Mouse (Mus musculus): ENCODE data around the gene Cdk19. TPM values are rescaled to one million over a fixed set of nuclear protein-coding genes. Genes with fewer than 3 reads are reported as not detected.

Cdk19 gene
- total RNA-seq (2021): 10 to 100 TPM; 47.1 to 47.5 TPM
- long read RNA-seq, experiment 1, full-length matches to known transcripts: 45 of 57 reads
- long read RNA-seq, experiment 1, partial matches to known transcripts: 5 of 57 reads
- long read RNA-seq, experiment 1, other reads (novel, unspliced or antisense): 7 of 57 reads
- long read RNA-seq, experiment 2, full-length matches to known transcripts: 25 of 36 reads
- long read RNA-seq, experiment 2, partial matches to known transcripts: 4 of 36 reads
- long read RNA-seq, experiment 2, other reads (novel, unspliced or antisense): 7 of 36 reads

DNA sequence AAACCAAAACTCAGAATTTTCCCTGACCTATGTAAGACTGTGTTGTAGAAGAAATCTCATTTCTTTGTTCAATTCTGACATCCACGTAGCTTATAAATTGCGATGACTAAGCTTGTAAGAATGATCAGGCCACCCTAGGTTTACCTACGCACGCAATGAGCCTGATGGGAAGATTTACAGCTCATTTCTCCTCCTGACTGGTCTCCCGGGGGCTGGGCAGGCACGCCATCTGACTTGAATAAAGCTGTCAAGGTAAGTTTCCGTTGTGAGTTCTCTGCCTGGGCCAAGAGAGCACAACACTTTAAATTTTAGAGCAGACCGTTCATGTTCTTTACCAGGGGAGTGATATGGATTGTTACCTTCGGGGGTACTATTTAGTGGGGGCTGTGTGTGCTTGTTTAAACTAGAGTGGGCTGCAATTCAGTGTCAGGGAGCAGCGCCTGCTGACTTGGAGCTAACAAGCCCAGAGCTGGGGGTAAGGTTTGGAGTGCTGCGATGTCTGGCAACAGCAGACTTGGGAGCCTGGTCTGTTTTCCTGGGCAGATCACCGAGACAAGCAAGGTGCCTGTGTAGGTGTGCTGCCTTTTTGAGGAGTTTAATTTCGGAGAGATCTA is at the start of gene Cdk19:
TSS of gene Cdk19 (plus strand) at position 214 of the 614 bp plus-strand sequence.
- DNase-seq (ENCODE audit: extremely low spot score in 1 of 2, low spot score in 2 of 2): no peak
- intact Hi-C loops (cut with DNase I): no loop called here
- Histone ChIP-seq H3K4me3 (no peak within 1 kb of the TSS), H3K27ac (no peak within 1 kb of the TSS)
- TF ChIP-seq CTCF (IDR thresholded peaks at IDR 0.05): no peak

DNA sequence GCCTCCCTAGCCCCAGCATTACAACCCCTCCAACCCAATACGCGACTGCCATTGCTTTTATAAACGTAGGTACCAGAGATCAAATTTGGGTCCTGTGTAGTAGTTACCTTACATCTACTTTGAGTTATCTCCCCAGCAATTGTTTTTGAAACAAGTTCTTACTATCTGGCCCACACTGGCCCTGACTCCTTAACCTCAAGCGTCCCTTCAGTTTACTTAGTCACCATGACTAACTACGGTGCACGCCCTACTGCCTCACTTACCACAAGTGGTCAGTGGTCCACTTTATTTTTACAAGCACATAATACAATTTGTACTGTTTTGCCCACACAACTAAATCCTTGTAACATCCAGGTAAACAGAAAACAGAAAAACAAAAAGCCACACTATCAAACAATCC is 46.7 kb upstream of the Cdk19 start:
- Histone ChIP-seq H3K27ac (no peak overlapping the region), H3K4me3 (no peak overlapping the region)
- no peak for TF ChIP-seq CTCF (IDR thresholded peaks at IDR 0.05)
- intact Hi-C loops (cut with DNase I): no loop called here
- no peak for DNase-seq (ENCODE audit: extremely low spot score in 1 of 2, low spot score in 2 of 2)

DNA sequence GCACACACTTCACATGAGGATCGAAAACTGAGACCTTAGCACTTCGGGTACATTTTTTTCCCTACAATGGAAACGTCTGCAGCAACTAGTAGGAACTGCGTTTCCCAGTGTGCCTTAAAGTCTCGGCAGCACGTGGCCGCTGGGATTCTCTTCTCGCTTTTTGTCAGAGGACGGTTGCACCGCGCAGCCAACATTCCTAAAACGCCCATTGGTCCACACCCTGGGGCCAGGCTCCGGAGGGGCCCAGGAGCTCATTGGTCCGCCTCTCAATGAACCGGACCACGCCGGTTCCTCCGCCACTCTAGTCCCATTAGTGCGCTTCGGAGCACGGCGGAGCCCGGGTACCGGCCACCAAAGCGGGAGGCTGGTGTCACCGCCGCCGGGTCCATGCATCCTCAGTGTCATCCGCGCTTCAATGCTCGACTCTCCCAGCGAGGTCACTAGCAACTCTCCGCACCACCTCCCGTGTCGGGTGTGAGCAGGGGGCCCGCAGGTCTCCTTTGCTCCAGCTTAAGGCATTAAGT is 38.7 kb upstream of the Cdk19 start:
- peak overlapping the region; percentile 93 for H3K4me3 ChIP-seq
- peak overlapping the region; percentile 81 for H3K27ac ChIP-seq
- peak; percentile 75 to 79 for DNase-seq (ENCODE audit: extremely low spot score in 1 of 2, low spot score in 2 of 2)
- TF ChIP-seq CTCF (IDR thresholded peaks at IDR 0.05): no peak
- intact Hi-C loops (cut with DNase I): loop anchor here (2.0 kb wide), 1 partner anchor 224 kb away; no protein-coding TSS in a partner anchor

DNA sequence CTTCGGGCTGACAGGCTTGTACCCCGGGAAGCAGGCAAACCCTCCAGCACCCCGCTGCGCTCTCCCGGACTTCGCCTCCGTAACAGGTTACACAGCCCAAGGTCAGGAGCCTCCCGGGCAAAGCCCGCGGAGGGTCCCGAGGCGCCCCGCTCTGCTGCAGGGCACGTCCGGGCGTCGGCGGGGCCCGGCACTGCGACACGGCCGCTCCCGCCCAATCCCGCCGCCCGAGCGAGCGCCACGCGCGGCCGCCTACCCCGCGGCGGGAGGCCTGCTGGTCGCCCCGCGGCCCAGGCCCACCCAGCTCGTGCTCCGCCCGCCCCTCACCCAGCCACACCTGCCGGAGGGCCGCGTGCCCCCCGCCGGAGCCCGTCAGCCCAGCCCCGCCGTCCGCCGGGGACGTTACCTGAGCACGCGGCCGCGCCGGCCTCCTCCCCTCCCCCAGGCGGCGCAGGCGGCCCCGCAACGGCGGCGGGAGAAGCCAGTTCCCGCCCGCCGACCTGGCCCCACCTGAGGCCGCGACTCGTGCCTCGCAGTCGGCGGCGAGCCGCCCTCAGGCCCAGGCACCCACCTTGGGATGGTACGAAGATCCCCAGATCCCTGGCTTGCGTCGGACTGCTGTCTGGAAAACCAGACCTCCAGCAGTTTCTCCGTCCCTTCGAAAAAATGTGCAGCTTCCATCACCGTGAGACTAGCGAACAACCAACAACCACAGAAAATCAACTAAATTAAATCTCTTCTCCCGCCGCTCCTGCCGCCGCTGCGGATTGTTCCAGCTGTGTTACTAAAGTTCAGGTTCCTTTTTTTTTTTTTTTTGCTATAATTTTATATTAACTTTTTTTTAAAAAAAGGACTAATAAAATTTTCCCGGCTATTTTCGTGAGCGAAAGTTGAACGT is 37.9 kb upstream of the Cdk19 start:
- peak overlapping the region; percentile 93 for H3K4me3 ChIP-seq
- peak overlapping the region; percentile 81 for H3K27ac ChIP-seq
- peak; percentile 39 to 47 for DNase-seq (ENCODE audit: extremely low spot score in 1 of 2, low spot score in 2 of 2)
- intact Hi-C loops (cut with DNase I): loop anchor here (1.0 to 2.0 kb wide), 4 partner anchors 43 to 223 kb away; partner anchors contain the start of gene Gtf3c6

DNA sequence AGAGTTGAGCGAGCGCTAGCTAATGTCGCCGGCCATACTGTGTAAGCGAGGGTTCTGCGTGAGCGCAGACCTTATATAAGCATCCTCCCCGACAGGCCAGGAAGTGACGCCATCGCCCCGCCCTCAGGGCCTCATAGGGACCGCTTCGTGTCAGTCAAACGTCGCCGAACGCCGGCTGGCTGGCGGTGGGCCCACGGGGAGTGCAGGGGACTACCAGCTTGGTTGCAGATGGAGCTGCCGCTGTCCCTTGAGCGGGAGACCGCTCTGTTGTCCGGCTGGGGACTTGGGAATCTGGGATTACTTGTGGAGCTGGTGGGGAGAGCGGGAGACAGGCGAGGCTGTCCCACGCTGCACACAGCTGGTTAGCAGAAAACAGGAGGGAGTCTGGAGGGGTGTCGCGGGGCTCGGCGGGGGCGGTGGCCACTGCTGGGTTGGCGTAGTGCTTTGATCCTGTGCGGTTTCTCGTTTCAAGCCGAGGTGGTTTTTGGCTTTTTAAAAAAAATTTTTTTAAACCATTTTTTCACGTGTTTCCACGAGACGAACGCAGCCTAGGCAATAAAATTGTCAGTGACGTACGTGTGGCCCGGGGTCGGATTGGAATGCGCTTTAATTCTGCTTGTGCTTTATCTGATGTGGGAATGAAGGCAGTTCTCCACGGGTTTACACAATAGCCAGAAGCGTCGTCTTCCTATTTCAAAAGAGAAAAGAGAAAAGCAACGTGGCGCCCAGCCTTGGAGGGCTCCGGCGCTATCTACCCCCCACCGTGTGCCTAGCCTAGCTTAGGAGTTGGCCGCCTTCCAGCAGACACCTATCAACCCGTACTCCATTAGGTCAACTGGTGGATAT is 37.0 kb upstream of the Cdk19 start, which contains the start of gene Amd1:
TSS of gene Amd1 (minus strand) at position 47 of the 846 bp plus-strand sequence.
- Histone ChIP-seq H3K4me3 (peak within 1 kb of the TSS; percentile 93), H3K27ac (peak within 1 kb of the TSS; percentile 94)
- peak; percentile 100 for DNase-seq (ENCODE audit: extremely low spot score in 1 of 2, low spot score in 2 of 2)
- TF ChIP-seq CTCF (IDR thresholded peaks at IDR 0.05): no peak
- intact Hi-C loops (cut with DNase I): loop anchor here (1.0 kb wide), 3 partner anchors 44 to 56 kb away; partner anchors contain the start of gene Gtf3c6

DNA sequence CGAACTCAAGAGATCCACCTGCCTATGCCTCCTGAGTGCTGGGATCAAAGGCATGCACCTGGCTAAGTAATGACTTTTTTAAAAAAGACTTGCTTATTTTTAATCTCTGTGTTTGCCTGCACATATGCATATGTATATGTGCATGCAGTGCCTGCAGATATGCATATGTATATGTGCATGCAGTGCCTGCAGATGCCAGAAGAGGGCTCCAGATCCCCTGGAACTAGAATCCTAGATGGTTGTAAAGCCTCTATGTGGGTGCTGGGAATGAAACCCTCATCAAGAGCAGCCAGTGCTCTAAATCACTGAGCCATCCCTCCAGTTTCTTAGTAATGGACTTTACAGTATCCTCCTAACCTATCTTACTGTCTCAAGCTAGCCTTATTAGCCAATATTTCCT is 33.4 kb upstream of the Cdk19 start:
- intact Hi-C loops (cut with DNase I): no loop called here
- TF ChIP-seq CTCF (IDR thresholded peaks at IDR 0.05): no peak; the same call in 1 of the 2 replicates
- no peak for DNase-seq (ENCODE audit: extremely low spot score in 1 of 2, low spot score in 2 of 2)
- no peak overlapping the region for H3K27ac ChIP-seq
- no peak overlapping the region for H3K4me3 ChIP-seq

DNA sequence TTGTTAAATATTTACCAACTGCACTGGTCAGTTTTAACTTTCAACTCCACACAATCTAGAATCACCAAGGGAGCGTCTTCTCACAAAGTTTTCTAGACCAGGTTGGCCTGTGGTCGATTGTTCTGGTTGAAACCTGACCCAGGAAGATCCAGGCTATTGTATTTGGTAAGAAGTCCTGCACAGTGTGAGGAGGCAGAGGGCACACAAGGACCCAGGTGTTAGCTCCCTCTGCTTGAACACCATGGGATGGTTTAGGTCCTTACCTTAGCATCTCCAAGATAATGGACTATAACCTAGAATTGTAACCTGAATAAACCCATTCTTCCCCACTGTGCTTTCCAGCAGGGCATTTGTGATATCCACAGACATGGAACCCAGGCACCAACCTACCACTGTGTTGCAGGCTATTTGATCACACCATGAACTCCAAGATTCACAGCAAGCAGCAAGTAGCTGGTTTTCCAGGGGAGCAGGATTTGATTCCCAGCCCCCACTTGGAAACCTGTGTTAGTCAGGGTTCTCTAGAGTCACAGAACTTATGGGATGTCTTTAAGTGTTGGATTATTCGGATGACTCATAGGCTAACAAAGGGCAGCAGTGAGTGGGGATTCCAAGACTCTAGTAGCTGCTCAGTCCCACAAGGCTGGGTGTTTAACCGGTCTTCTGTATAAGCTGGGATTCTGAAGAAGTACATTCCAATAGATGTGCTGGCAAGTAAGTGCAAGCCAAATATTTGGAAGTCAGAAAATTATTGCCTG is 31.4 kb upstream of the Cdk19 start:
- intact Hi-C loops (cut with DNase I): no loop called here
- TF ChIP-seq CTCF (IDR thresholded peaks at IDR 0.05): no peak
- Histone ChIP-seq H3K4me3 (no peak overlapping the region), H3K27ac (no peak overlapping the region)
- no peak for DNase-seq (ENCODE audit: extremely low spot score in 1 of 2, low spot score in 2 of 2)

DNA sequence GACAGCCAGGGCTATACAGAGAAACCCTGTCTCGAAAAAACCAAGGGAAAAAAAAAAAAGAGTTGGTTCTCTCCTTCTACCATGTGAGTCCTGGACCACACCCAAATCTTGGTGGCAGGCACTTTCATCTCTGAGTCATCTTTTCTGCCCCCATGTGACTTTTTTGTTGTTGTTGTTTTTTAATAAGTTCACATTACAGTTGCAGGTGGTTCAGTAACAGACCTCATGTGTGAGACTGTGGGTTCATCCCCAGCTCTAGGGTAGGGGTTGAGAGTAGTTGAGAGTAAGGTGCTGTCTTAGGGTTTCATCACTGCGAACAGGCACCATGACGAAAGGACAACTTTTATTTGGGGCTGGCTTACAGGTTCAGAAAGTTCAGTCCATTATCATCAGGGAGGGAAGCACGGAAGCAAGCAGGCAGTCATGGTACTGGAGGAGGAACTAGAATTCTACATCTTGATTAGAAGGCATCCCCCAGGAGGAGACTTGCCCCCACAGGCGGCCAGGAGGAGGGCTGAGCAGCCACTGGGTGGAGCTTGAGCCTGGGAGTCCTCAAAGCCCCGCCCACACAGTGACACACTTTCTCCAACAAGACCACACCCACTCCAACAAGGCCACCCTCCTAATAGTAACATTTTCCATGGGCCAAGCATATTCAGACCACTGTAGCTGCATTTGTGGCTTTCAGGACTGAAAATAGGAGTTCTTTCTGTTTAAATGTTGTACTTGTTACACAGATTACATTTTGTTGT is 29.3 kb upstream of the Cdk19 start:
- intact Hi-C loops (cut with DNase I): no loop called here
- TF ChIP-seq CTCF (IDR thresholded peaks at IDR 0.05): no peak
- no peak for DNase-seq (ENCODE audit: extremely low spot score in 1 of 2, low spot score in 2 of 2)
- H3K4me3 ChIP-seq: no peak overlapping the region
- no peak overlapping the region for H3K27ac ChIP-seq

DNA sequence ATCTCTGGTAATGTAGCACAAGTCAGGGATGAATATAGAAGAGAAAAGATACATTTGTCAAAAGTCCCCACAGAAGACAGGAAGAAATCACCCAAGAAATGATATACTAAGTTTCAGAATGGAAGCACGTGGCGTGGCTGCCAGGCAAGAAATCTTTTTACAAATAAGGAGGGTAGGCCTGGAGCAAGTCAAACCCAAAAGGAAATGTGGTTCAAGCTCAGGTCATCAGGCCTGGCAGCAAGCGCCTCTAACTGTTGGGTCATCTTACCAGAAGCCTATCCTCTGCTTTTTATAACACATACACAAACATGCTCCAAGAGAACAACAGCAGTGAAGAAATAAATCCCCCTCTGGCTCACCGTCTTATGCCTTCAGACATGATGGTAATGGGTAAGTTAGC is 26.6 kb upstream of the Cdk19 start:
- intact Hi-C loops (cut with DNase I): no loop called here
- no peak overlapping the region for H3K4me3 ChIP-seq
- H3K27ac ChIP-seq: no peak overlapping the region
- DNase-seq (ENCODE audit: extremely low spot score in 1 of 2, low spot score in 2 of 2): no peak
- TF ChIP-seq CTCF (IDR thresholded peaks at IDR 0.05): no peak

Data from left cerebral cortex, adult 2 months (tissue).